Mouse (Mus musculus) G1E-ER4 (cell line): ENCODE measurements at regions not wholly inside any gene's neighbourhood (a gene's known extent, or its start where the extent isn't known, plus 50 kb on each side); places are given as distances from the start of the nearest gene placed in this dataset.

Source experiments
- GATA1 ChIP-seq: IDR thresholded peaks from one replicate; pipeline ENCODE4 v1.8.0; 2012; ENCODE audit warnings: low read length, inconsistent platforms

- TF ChIP-seq GATA1: no peak
Measured at GRCm38 (mm10) chr14:86599511-86599910, 541.5 kb downstream of the Diaph3 start.

DNA sequence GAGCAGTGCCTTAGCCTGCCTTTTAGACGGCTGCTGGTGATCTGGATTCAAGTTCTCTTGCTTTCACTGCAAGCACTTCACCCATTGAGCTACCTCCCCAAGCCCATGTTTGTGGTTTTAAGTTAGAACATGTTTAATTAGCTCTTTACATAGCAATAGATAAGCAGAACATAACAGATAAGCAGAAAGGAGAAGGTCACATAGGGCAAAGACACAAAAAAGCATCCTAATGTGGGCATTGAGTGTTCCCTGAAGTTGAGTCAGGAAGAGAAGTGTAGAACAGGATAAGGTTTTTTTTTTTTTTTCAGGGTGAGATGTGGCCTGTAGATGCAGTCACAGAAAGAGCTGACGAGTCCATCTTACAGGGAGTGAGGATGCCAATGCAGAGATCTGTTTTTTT is 552.5 kb downstream of the Diaph3 start:
- TF ChIP-seq GATA1: no peak

DNA sequence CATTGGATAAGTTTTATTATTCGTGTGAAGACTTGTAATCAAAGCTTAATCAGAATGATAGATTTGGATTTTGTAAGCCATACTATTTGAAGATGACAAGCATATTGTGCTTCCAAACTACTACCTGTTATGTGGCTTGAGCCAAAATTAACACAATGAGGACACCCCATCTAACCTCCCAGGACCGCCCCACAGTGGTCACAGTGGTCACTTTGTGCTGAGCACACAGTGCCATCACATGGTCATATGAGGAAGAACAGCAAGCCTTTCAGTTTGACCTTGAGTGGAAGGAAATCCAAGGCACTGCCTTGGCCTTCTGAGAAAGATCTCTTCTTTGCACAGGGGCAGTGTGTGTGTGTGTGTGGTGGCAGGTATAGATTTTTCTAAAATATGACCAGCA is 578.3 kb downstream of the Diaph3 start:
- TF ChIP-seq GATA1: no peak

DNA sequence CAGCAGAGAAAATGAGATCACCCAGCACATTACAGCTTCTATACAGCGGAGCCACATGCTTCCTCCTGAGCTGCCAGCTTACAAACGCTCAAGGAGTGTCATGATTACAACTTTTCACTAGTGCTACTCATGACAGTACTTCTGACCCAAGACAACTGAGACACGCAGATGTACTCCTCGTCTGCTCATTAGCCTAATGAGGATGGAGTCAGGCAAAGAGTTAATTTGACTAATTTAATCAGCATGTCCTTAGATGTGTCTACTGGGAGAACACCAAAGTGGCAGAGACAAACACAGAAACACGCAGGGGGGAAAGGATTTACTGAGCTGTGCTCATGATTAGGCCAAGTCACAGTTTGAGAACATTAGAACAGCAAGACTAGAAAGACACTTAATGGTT is 603.0 kb downstream of the Diaph3 start:
- TF ChIP-seq GATA1: no peak

GRCm38 (mm10) chr14:86536341-86537027 is 604.6 kb downstream of the Diaph3 start:
- TF ChIP-seq GATA1: no peak

- TF ChIP-seq GATA1: no peak
Measured at GRCm38 (mm10) chr14:86510408-86510807, 630.6 kb downstream of the Diaph3 start.

DNA sequence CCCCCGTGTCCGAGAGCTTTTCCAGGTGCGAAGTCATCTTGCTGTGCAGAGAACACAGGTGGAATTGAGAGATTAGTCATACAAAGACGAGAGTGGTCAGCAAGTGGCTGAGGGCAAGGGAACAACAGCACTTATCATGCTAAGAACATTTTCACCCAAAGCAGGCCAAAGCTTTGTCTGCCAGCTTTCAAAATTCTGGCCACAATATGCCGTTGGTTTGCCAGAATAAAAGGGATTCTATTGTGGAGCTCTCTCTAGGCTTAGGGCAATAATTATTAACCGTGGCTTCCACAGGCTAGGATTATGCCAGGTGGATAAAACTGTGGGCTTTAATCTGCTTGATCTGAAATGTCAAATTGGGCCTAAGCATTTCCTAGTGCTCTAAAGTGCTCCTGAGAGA is 631.3 kb downstream of the Diaph3 start:
- no peak for TF ChIP-seq GATA1

DNA sequence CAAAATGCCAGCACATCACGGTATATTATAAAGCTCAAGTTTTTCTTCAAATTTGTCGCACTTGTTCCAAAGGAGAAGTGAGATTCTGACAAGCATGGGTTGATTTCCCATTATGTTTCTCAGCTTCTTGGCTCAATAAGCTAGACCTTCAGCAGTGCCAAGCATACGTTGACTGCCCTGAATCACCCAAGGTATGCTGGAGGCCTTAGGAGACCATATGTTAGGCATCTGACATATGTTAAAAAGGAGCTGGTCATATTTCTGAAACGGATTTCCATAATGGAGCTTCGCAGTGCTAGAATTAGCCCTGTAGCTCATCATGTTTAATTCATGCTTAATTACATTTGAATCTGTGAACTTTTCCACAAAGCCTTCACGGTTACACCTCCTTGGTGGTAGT is 634.7 kb downstream of the Diaph3 start:
- TF ChIP-seq GATA1: no peak

- TF ChIP-seq GATA1: no peak
Measured at GRCm38 (mm10) chr14:86490826-86491225, 650.2 kb downstream of the Diaph3 start.

DNA sequence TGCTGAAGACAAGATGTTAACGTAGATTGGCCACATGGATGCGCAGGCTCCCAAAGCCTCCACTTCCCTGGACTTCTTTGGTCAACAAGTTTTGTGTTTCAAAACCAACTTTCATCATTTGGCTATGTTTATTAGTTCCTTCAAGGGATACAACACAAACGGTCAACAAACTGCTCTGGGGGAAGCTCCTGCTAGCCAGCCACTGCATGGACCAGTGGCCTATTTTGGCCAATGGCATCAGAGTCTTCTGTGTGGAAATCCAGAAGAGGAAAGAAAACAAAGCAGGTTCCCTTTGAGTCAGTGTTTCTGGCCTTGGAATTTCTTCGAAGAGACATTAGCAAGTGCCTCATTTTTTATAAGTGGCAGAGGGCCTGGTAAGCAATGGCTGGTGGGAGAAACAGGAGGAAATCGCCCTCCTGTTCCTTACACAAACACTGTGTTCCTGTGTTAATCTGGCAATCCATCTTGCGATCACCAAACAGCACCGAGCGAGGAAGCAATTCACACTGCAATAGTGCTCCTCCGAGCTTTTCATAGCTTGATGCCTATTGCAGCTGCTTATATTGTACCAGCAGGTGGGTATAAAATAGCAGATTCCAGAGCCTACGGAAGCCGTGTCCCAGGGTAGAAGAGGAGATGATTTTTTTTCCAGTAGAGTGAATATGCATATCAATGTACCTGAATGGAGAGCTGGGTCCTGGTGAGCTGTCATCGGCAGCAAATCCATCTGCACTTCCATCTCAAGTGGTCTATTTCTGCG is 651.0 kb downstream of the Diaph3 start:
- no peak for TF ChIP-seq GATA1

- TF ChIP-seq GATA1: no peak
Measured at GRCm38 (mm10) chr14:86489044-86489816, 651.8 kb downstream of the Diaph3 start.

DNA sequence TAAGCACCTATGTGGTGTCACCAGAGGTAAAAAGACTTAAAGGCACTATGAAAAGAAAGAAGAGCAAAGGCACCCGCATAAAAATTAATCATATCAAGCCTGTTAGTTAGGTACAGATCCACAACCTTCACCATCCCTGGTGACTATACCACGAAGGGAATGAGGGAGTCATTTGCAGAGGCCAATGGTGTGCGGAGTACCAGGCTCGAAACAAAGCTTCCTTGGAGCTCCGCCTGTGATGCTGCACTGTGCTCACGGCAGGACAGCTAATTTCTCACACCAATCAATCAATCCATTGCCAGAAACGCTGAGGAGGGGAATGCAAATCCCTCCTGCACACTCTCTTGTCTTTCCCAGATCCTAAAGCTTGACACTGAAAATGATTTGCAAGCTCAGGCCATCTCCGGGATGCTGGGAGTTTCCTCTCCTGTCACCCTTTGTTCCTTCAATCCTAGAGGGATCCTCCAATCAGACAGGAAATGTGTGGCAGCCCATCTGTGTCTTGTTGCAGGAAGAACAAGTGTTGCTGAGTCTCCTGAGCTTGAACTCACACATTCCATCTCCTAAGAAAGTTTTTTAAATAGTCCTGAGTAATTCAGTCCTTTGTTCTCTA is 653.6 kb downstream of the Diaph3 start:
- no peak for TF ChIP-seq GATA1

GRCm38 (mm10) chr14:86484247-86484646 is 656.8 kb downstream of the Diaph3 start:
- TF ChIP-seq GATA1: no peak

DNA sequence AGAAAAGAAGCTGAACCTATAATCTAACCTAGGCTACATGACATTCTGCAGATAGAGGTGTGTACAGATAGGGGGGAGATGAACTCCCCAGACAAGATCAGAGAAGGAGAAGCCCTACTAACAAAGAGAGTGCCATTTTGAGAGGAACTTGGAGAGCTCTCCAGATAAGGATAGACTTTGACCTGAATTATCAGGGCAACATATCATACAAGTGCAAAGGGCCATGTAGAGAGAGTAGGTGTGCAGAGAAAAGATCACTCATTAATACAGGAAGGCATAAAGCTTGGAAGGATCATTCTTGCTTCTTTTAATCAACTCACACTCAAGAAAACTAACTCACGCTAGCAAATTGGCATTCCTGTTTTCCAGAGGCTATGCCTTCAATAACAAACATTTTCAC is 667.4 kb downstream of the Diaph3 start:
- TF ChIP-seq GATA1: no peak

DNA sequence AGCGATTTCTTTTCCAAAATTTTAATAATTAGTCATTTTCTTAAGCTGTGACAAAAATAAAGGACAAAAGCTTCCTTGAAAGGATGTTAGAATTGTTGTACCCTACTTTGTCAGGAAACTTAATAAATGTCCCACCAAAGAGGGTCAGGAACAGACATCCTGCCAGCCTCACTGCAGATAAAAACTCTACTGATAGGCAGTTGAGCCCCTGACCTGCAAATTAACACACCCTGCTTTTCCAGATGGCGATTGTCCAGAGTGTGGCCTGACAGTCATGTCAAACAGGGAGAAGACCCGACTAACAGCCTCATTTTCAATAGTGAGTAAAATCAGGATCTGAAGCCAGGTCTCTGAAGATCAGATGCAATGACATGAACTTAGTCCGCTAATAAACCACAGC is 670.6 kb downstream of the Diaph3 start:
- no peak for TF ChIP-seq GATA1

DNA sequence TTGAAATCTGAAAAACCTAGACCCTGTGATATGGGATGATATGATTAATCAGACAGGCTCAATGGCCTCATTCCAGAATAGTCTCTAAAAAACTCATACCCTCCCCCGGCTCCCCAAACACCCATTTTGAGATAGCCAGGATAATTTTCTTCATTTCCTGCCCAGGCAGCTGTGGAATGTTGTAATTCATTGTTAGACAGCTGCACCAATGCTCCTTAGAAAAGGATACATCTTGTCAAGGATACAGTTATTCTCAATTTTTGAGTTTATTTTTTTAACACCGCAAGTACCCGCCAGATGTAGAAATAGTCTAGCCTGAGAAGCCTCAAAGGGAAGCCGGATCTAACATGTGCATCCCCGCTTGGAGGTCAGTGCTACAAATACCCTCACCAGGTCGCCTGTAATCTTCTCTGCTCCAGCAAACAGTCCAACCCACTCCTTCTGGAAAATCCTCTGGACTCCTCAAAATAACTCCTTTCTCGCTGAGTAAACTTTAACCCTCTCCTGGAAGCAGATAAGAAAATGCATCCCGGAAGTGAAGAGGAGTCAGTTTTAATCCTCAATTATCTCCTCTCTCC is 673.1 kb downstream of the Diaph3 start:
- TF ChIP-seq GATA1: no peak
